Mouse (Mus musculus) G1E (cell line): ENCODE measurements around the gene Mpzl2.

Experiments
- CTCF ChIP-seq: IDR thresholded peaks from 2 replicates; pipeline ENCODE4 v1.5.1; 2012; ENCODE audit warnings: low read depth, low read length, inconsistent platforms, mixed read lengths
- GATA1 ChIP-seq: IDR thresholded peaks from 2 replicates; pipeline ENCODE4 v1.6.1; 2012; ENCODE audit warnings: borderline replicate concordance, low read length, inconsistent platforms, mixed read lengths
- POLR2AphosphoS5 ChIP-seq: IDR thresholded peaks from 2 replicates; pipeline ENCODE4 v1.6.1; 2012; ENCODE audit warnings: low read depth, low read length, inconsistent platforms; ENCODE audit not compliant: insufficient replicate concordance
- TAL1 ChIP-seq: conservative IDR thresholded peaks from 2 replicates; pipeline ENCODE4 v1.6.1; 2012; ENCODE audit warnings: low read depth, low read length, inconsistent platforms, mixed read lengths

GRCm38 (mm10) chr9:45023638-45024037, 16.0 kb upstream of the Mpzl2 start:
- TF ChIP-seq TAL1 (no peak), CTCF (no peak), GATA1 (no peak), POLR2AphosphoS5 (no peak)
